Mouse (Mus musculus) right cerebral cortex, postnatal 10 days (tissue): ENCODE data around the gene Fstl1.

Source experiments
- DNase-seq, 2 experiments: peaks; one replicate each; pipeline ENCODE4 v3.0.0; 2021; ENCODE audit warnings: low spot score in 2 of 2

Gene Fstl1

DNA sequence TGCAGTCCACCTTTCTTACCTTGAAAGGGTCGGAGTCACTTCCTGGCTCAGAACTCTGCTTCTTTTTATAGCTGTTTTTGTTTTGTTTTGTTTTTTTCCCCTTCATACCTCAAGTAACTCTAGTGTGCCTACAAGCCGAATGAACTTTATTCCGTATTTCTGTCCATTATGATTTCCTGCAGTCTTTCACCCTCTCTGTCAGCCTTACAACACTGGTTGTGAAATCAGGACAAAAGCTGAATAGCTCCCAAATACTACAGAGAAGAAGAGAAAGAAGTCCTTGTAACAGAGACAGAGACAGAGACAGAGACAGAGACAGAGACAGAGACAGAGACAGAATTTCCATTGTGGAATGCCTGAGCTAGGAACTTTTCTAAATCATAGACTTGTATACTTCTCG lies 41.3 kb downstream of the Fstl1 start:
- no peak for DNase-seq

DNA sequence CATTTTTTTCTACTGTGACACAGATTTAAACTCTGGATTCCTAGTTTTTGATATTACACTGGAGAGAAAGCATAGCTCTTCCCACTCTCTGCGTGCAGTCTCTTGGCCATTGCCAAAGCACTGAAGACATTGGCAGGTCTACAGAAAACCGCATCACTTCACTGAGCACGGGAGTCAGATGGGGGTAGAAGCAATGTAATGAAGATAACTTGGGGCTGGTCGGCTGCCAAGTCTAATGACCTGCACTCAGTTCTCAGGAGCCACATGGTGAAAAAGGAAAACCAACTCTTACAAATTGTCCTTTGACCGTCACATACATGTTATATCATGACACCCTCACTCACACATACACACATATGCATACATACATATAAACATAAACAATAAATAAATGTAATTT lies 47.3 kb downstream of the Fstl1 start:
- peak in 1 of 2 experiments; percentile 46 for DNase-seq

DNA sequence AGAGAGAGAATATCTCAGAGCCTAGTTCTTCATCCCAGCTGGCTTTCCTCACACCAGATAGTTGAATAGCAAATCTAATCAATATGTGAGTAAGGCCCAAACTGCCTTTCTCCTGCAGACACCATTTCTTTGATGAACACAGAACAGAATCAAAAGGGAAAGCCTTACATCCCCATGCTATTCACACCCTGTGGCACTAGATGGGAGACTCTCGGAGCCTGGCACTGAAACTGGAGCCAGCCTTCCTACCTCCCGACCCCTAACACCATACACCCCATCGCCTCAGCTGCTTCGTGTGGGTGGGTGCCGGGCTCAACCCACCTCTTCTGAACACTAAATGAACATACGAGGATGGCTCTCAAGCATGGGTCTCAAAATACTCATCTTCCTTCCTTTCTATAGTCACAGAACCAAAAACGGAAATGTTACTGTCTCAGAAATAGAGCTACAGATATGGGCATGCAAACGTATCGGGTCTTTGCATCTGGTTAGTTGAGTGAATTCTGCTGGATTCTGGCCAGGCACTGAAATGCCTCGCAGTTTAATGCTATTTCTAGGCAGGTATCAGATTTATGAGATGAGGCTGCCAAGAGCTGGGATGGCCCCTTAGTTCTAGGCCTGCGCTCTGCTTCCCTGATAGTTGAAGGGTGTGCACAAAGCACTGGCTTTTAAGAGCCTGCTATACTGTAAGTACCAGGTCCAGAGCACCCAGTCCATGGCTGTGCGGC lies 48.3 kb downstream of the Fstl1 start:
- peak; percentile 76 to 88 for DNase-seq

DNA sequence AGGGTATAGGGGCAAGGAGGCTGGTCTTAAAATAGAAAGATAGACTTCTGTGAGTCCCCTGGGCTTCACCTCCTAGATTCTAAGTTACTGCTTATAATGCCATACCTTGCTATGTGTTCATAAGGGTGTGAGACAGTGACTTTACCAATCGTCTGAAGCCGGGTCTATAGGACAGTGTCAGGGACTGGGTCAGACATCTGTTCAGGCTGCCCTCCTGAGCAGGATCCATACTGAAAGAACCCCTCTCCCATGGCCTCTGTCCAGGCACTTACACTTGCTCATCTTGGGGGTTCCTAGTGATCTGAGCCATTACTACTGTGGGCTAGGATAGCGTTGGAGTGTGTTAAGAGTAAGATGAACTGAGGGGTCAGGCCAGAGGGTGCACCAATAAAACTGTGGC lies 49.6 kb downstream of the Fstl1 start:
- DNase-seq: no peak

DNA sequence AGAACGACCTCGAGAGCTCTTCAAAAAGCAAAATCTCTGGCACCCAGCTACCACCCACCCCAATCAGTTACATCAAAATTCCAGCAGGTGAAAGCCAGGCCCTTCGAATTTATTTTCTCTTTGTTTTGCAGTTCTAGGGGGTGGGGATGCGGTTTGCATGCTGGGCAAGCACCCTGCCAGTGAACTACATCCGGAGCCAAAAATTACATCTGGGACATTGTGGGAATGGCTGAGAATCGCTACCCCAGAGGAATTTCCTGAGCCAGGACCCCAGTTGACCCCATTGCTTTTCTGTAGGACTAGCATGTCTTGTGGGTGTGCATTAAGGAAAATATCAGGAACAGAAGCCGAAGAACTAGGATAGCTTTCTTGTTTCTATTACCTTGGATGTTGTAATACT lies 54.4 kb downstream of the Fstl1 start:
- no peak for DNase-seq

DNA sequence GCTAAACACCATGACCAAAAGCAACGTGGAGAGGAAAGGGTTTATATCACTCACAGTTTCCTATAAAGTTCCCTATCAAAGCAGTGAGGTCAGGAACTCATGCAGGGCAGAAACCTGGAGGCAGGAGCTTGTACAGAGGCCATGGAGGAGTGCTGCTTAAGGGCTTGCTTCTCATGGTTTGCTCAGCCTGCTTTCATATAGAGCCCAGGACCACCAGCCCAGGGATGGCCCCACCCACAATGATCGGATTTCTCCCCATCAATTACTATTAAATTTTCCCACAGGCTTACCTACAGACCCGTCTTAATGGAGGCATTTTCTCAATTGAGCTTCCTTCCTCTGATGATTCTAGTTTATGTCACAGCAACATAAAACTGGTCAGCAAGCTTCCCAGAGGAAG lies 60.9 kb downstream of the Fstl1 start:
- DNase-seq: no peak

DNA sequence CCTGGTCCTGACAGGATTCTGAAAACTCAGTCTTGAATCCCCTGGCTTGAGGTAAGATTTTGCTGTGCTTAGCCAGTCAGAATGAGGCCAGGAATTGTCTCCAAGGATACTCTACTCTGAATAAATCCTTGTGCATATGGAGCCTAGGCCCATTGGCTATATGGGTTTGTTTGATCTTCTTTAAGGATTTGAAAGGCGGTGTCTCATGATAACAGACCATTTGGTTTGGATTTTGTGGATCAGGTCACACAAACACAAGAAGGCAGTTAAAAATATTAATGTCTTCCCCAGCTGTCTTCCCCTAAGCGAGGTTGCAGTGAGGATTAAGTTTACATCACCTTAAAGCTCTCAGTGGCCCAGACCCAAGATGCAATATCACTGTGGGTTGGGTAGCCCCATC lies 65.8 kb downstream of the Fstl1 start:
- no peak for DNase-seq

DNA sequence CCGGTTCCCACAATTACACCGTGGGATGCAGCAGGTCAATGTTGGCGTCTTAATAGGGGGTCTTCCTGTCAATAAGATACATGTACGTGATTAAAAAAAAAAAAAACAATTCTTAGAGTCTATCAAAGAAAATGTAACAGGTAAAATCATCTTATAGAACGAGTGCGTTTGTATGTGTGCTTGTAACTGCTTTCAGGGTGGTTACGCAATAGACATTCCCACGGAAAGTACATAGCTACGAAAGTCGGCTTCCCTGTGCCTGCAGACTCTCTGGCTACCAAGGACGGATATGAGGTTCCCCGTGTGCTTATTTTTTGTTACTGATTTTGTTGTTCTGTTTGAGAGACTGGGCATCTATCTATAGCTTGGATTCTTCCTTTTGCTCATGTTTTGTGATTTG lies 67.1 kb downstream of the Fstl1 start:
- DNase-seq: no peak

DNA sequence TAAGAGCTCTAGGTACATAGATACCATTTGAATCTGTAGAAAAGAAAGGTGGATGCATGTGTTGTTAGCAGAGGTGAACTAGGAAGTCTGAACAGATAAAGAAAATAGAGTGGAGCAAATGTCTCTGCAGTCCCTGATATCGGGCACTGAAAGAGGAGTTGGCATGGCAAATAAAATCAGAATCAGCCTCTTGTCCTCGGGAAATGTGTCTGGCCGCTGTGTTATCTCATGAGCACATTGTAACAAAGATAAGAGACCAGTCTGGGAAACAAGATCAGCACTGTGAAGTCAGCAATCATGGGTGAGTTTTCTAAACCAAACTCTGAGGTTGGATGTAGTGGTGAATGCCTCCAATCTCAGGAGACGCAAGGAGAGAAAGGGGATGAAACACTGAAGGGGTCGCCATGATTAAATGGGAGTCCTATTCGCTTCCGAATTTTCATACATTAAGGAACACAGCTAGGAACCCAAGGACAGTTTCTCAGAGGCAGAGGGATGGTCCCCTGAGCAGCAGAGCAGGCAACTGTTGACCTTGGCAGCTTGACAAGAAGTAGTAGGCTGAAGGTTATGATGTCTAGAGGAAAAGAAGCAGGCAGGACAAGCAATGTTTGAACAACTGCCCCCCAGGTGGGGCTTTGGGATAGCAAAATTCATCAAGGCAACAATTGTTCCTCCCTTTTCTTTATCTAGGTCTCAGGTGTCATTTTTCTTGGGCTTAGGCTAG lies 68.7 kb downstream of the Fstl1 start:
- no peak for DNase-seq

DNA sequence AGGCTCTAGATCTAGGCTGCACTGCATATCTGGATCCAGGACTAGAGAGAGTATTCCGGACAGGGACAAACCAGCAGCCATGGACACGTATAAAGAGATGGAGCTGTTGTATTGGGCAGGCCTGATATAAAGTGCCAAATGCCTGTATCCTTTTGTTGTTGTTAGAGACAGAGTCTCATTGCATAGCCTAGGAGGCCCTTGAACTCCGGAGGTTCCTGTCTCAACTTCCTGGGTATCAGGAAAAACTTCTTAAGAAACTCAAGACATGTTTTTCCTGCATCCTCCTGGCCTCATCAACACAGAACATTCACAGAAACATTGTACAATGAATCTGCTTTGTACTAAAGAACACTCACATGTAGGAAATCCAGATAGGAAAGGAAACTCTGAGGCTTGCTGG lies 70.4 kb downstream of the Fstl1 start:
- no peak for DNase-seq

DNA sequence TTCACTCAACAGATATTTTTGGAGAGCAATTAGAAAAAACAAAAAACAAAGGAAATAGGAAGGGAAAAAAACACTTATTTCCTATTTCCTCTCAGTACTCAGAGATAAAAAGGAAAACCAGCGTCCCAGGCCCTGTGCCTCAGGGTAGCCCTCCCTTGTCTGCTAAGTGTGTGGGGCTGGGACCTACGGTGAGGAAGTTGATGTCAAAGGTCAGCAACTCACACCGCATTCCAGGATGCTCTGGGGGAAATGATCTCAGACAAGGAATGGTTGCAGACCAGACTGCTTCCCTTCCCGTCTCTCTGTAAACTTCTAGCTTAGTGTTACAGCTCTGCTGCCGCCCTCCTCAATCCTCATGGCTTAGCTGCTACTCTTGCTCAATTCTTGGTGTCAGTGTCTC lies 74.7 kb downstream of the Fstl1 start:
- DNase-seq: no peak

DNA sequence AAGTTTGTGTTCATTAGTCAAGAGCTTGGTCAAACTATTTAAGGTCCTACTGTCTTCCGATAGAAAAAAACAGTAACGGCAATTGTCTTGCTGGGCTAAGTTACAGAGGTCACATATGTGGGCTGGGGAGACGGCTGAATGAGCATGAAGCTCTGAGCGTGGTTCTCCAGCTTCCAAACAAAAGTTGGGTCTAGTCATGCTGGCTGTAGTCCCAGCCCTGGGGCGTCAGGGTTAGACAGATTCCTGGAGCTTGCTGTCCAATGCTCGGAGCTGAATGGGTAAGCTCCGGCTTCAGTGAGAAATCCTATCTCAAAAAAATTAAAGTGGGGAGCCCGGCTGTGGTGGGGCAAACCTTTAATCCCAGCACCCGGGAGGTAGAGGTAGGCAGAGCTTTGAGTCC lies 76.6 kb downstream of the Fstl1 start:
- peak in 1 of 2 experiments; percentile 33 for DNase-seq

DNA sequence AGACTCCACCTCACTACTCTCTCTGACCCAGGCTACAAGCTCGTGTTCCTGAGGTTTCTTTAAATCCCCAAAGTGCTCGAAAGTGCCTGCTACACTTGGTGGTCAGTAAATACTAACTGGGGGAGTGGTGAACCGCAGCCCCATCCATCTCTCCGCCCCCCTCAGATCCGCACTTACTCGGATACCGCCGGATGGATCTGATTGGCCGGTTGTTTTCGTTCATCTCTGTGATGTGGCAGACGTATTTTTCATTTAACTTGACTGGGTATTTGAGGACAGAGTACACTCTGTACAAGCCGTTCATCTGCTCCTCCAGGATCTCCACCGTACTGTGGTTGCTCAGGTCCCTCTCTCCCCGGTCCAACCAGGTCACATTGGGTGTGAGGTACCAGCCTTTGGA lies 77.4 kb downstream of the Fstl1 start:
- DNase-seq: no peak

DNA sequence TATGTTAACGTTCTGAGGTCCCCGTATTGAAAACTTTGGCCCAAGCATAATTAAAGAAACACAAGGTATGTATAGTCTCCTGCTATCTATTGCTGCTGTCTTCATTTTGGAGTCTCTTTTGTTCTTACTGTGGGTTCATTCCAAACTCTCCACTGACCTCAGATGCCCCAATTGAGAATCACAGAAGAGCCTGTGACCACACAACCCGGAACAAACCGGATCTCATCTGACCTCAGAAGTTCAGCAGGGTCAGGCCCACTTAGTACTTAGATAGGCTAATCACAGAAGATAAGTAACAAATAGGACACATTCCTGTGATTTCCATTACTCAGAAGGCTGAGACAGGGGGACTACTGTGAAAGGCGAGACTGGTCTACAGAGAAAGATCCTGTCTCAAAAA lies 77.9 kb downstream of the Fstl1 start:
- no peak for DNase-seq

DNA sequence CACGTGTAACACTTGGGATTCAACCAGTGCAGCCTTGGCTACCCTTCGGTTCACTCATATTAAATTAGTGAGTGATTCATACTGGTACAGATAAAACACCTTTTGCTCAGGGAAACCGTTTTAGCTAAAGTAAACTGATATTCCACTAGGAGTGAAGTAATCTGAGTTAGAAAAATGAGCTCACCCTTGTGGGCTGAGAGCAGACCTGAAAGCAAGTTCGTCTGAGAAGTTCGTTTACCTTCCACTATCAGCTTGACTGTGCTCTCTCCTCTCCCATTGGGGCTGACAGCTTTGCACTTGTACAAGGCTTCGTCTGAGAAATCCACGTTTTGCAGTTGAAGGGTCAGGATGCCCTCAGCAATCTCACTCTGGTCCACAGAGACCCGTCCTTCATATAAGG lies 78.9 kb downstream of the Fstl1 start:
- DNase-seq: no peak

DNA sequence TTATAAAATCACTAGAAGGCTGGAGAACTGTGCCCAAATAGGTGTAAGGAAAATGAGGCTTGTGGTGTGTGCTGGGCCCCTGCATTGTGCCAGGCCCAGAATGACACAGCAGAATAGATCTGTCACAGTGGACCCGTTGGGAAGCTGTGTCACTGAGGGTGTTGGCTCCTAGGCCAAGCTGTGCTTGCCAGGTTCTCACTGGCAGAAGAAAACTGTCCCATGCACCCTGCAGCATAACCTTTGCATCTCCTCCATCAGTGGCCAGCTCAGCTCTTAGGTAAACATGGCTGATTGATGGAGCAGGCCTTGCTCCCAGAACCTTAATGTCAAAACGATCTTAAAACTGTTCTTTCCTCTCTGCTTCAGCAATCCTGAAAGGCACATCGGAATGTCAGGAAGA lies 79.7 kb downstream of the Fstl1 start:
- DNase-seq: no peak

DNA sequence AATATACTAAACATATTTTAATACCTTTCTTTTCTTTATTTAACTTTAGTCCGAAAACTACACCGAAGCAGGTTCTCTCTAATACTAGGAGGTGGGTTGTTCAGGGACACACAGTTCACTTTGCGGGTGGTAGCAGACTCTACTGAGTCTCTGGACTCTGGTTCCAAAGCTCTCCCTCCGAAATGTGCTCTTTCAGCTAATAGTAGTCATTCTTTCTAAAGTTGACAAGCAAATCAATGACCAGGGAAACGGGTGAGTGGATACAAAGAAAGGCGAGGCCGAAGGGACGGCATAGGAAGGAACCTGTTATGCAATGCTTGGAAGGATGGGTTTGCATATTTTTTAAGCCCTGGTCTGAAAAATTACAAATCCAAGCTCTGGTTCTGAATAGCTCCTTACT lies 80.8 kb downstream of the Fstl1 start:
- DNase-seq: no peak

DNA sequence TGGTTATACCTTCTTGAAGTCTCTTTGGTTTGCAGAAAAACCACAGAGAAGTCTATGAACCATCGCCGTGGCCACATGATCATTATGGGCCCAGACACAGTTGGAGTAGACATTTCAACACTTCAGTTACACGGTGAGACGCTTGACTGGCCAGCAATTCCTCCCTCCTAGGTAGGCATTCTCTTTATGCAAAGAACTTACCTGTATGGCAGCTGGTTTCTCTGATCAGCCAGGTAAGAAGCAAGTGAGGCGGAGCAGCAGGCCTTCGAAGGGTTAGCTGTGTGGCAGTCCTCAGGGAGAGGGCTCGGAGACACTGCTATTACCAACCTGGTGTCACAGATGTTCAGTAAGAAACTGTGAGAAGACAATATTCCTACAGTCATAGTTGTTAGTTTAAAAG lies 83.5 kb downstream of the Fstl1 start:
- no peak for DNase-seq

DNA sequence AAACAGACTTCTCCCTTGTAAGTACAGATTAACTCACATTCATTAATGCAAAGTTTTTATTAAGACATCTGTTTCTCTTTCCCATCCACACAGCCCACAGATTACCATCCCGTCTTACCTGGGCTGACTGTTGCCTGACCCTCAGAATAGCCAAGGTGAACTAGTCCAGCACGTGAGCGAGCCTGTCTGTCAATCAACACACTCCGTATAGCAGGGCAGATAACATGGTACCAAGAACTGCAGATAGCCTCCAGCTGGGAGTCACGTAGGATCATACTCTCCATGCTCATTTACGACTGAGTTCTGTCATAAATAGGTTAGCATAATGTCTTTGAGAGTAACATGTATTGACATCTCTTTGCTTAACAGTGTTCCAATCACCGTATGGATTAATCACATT lies 84.4 kb downstream of the Fstl1 start, which contains the start of gene Gm36028:
Gene Gm36028, minus strand, starts transcription at position 118 of the 400 bp plus-strand sequence.
- DNase-seq: no peak

DNA sequence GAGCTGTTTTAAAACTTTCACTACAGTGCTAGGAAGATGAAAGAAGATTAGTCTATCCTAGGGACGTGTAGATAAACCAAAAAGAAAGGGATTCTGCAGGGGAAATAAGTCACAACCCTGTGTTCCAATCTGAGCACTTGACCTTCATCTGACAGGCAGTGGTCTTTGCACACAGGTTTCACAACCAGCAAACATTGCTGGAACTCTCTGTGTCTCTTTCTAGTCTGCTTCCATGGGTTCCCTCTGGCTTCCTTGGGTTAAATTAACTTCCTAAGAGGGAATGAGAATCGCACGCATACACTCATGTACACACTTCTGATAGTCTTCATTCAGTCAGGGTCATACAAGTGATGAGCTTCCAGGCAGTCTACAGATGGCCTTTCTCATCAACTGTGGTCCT lies 87.2 kb downstream of the Fstl1 start:
- DNase-seq: no peak

DNA sequence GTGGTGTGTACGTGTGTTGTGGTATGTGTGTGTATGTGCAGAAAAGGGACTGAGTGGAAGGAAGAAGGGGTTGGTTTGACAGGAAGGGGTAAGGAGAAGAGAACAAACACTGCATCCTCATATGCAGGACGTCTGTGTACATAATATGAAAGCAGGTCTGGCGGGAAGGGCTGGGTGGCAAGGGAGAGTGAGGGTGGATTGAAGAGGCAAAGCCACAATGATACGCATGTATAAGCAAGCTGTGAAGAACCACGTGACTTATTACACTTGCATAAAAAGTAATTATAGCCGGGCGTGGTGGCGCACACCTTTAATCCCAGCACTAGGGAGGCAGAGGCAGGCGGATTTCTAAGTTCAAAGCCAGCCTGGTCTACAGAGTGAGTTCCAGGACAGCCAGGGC lies 89.2 kb downstream of the Fstl1 start:
- no peak for DNase-seq

DNA sequence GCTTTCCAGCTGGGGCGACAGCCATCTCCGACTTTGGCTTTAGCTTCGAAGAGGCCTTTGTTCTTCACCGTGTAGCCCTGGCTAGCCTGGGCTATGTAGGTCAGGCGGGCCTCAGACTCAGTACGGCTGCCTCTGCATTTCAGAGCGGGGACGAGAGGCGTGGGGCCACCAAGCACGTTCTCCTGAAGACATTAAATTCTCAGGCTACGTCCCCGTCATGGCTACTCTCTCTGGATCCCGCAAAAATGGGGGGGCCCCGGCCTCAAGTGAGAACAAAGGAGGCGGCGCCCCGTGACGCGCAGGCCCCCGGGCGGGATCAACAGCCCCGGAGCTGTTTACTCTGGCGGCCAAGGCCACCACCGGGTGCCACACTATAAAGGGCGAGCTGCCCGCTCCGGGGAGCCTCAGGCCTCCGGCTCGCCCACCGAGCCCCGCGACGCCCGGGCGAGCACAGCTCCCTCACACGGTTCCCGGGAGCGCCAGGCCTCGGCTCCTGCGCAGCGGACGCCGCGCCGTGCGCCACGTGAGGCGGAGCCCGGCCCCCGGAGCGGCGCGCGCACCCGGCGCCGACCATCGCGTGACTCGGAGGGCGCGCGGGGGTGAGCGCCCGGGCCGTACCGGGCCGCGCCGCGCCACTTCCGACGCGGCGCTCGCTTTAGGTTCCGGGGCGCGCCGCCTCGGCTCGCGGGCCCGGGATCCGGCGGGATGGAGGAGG lies 91.3 kb downstream of the Fstl1 start, which contains the start of gene Lrrc58:
Gene Lrrc58, plus strand, starts transcription at position 599 of the 715 bp plus-strand sequence.
- DNase-seq: peak; percentile 91
